Mouse (Mus musculus): ENCODE data around the gene Iqsec1. TPM values are rescaled to one million over a fixed set of nuclear protein-coding genes. Genes with fewer than 3 reads are reported as not detected.

Gene Iqsec1
- polyA plus RNA-seq, 1 experiment from 2014 or later = 15.8 TPM

Small RNA genes within 50 kb of the gene (microRNA-seq; reads per million reads assigned to microRNA genes)
- gene Gm24816 = not detected

Other genes starting within 250 kb of the Iqsec1 start
- 19.1 and 19.8 TPM in 2 replicates for gene Nup210, start 128.1 kb upstream of the Iqsec1 start, polyA plus RNA-seq (2016; fragmentation: Nextera tagmentation; extraction: Ambion mirVana)
- 18.8 and 23.2 TPM in 2 replicates for gene Hdac11, start 168.0 kb upstream of the Iqsec1 start, polyA plus RNA-seq (2016; fragmentation: Nextera tagmentation; extraction: Ambion mirVana)
- gene Fbln2, start 223.8 kb upstream of the Iqsec1 start, polyA plus RNA-seq (2016; fragmentation: Nextera tagmentation; extraction: Ambion mirVana) = 100 and 102 TPM in 2 replicates